Mouse (Mus musculus) lung, postnatal 0 days (tissue): ENCODE data around the gene Olfr659.

ENCODE experiments used
- CTCF ChIP-seq: IDR thresholded peaks from 2 replicates; pipeline ENCODE4 v1.5.1; 2016; ENCODE audit warnings: antibody characterized with exemption, mild to moderate bottlenecking
- EP300 ChIP-seq: IDR thresholded peaks from 2 replicates; pipeline ENCODE4 v1.6.1; 2016; ENCODE audit warnings: antibody characterized with exemption, mild to moderate bottlenecking, control low read depth

GRCm38 (mm10) chr7:104686201-104686600 lies 19.6 kb downstream of the Olfr659 start, which contains the start of gene Olfr661:
- no peak for TF ChIP-seq EP300
- no peak for TF ChIP-seq CTCF
